Mouse (Mus musculus): Measurements from ENCODE around the gene Chsy1.

DNA sequence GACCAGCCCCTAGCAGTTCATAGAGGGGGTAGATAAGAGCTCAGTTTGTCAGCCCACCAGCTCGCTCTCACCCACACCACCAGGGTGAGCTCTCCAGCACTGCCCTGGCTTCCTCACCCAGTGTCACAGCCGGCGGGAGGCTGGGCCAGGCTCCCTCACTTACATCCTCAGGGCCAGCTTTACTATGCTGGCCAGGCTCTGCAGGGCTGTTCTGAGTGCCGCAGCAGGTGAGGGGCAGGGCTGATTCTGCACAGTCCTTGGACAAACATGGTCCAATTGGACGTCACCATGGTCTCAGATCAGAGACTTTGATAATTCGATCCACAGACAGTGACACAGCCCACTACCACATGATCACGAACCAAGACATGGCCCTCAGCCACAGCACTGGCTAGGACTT is 17.8 kb upstream of the Chsy1 start:
- TF ChIP-seq CTCF (IDR thresholded peaks at IDR 0.05; ENCODE audit: control insufficient read depth, insufficient read depth, insufficient replicate concordance, low read depth, low read length), result no peak
- TF ChIP-seq POLR2A (IDR thresholded peaks at IDR 0.05; ENCODE audit: control insufficient read depth, low read depth, low read length), result no peak

Data from testis, adult 2 months (tissue).